Mouse (Mus musculus): ENCODE results near the gene Extl1.

GRCm38 (mm10) chr4:134425088-134425487 is 41.4 kb upstream of the Extl1 start:
- TF ChIP-seq CTCF (IDR thresholded peaks at IDR 0.05; ENCODE audit: low read depth, low read length) (no peak), POLR2A (IDR thresholded peaks at IDR 0.05; ENCODE audit: borderline replicate concordance, low read depth, low read length) (no peak)
